Mouse (Mus musculus): ENCODE measurements around the gene Hpd. TPM values are rescaled to one million over a fixed set of nuclear protein-coding genes. Genes with fewer than 3 reads are reported as not detected.

The Hpd gene
- total and polyA plus RNA-seq, 3 experiments: 0.20 TPM; not detected in 2

- DNase-seq (ENCODE audit: extremely low read depth): no peak
- H3K79me2 ChIP-seq (replicated peaks; ENCODE audit: control insufficient read depth, extremely low read depth, insufficient read depth, poor library complexity, severe bottlenecking): peaks cover 34% of the 10 kb centered on the region
- H3K4me1 ChIP-seq (ENCODE audit: control insufficient read depth in 1 of 2, insufficient read depth in 2 of 2): peaks cover 6 to 30% of the 10 kb centered on the region in 2 experiments
- TF ChIP-seq MAFK (IDR thresholded peaks at IDR 0.05; ENCODE audit: insufficient replicate concordance, low read length): no peak
- TF ChIP-seq RAD21 (IDR thresholded peaks at IDR 0.05; ENCODE audit: low read depth, low read length): peak; percentile 49
- TF ChIP-seq CTCF (conservative IDR thresholded peaks at IDR 0.05 in 1 of 2, IDR thresholded peaks at IDR 0.05 in 1 of 2; ENCODE audit: low read depth in 2 of 2, low read length in 2 of 2): peak; percentile 9 to 60; a peak in 2 of 4 replicates
- no peak for TF ChIP-seq HCFC1 (IDR thresholded peaks at IDR 0.05; ENCODE audit: low read depth, low read length)
- TF ChIP-seq SMC3 (IDR thresholded peaks at IDR 0.05; ENCODE audit: low read depth, low read length): peak; percentile 58
- H3K4me2 ChIP-seq (ENCODE audit: insufficient read depth, low read depth, poor library complexity, severe bottlenecking): no peak overlapping the region
- H3K36me3 ChIP-seq (replicated peaks in 1 of 2; ENCODE audit: control insufficient read depth in 1 of 2, insufficient read depth in 1 of 2, low read length in 1 of 2): peaks cover 58 to 74% of the 10 kb centered on the region in 2 experiments
- H3K27ac ChIP-seq (ENCODE audit: insufficient read depth, low read depth): no peak overlapping the region
- H3K4me3 ChIP-seq (replicated peaks in 1 of 3; ENCODE audit: low read depth in 2 of 3, low read length in 2 of 3, poor library complexity in 1 of 3): no peak overlapping the region
- no peaks in the 10 kb centered on the region for H3K27me3 ChIP-seq (replicated peaks)
- in situ Hi-C loops (cut with MboI; ENCODE audit: low pct_ligation_motif_present, low pct_unique_long_range_greater_than_20kb, low sequenced_read_pairs) (no loop called here), dilution Hi-C loops (cut with MboI; ENCODE audit: extremely low pct_ligation_motif_present, extremely low pct_unique_long_range_greater_than_20kb, low sequenced_read_pairs) (no loop called here)
- H3K9me3 ChIP-seq (replicated peaks; ENCODE audit: low read length): peaks cover 11% of the 10 kb centered on the region
- no peak overlapping the region for H3K9ac ChIP-seq (ENCODE audit: insufficient read depth, low read depth)
These were observed 60.3 kb downstream of the Hpd start for GRCm38 (mm10) chr5:123122181-123122580.

Other genes starting within 250 kb of the Hpd start
- gene Kdm2b, start 192.9 kb downstream of the Hpd start, total RNA-seq (2012; rRNA removed): 80.1 and 87.1 TPM in 2 replicates
- 69.3 and 76.7 TPM in 2 replicates for gene Kdm2b, start 192.9 kb downstream of the Hpd start, total RNA-seq (2014; rRNA removed)
- gene Kdm2b, start 192.9 kb downstream of the Hpd start, polyA plus RNA-seq (2012; ENCODE audit: insufficient read length, low read depth): 120 and 138 TPM in 2 replicates
- gene Orai1, start 167.7 kb downstream of the Hpd start, total RNA-seq (2012; rRNA removed): 17.8 and 18.6 TPM in 2 replicates
- gene Orai1, start 167.7 kb downstream of the Hpd start, total RNA-seq (2014; rRNA removed): 14.6 and 17.4 TPM in 2 replicates
- 23.1 and 27.7 TPM in 2 replicates for gene Orai1, start 167.7 kb downstream of the Hpd start, polyA plus RNA-seq (2012; ENCODE audit: insufficient read length, low read depth)
- gene Morn3, start 135.7 kb downstream of the Hpd start, total RNA-seq (2012; rRNA removed): not detected in 2 replicates
- gene Morn3, start 135.7 kb downstream of the Hpd start, total RNA-seq (2014; rRNA removed): not detected in 2 replicates
- gene Morn3, start 135.7 kb downstream of the Hpd start, polyA plus RNA-seq (2012; ENCODE audit: insufficient read length, low read depth): not detected in 2 replicates
- gene Tmem120b, start 114.3 kb downstream of the Hpd start, total RNA-seq (2012; rRNA removed): 6.1 and 8.0 TPM in 2 replicates
- 4.6 and 4.8 TPM in 2 replicates for gene Tmem120b, start 114.3 kb downstream of the Hpd start, total RNA-seq (2014; rRNA removed)
- gene Tmem120b, start 114.3 kb downstream of the Hpd start, polyA plus RNA-seq (2012; ENCODE audit: insufficient read length, low read depth): 4.5 and 6.2 TPM in 2 replicates
- 46.5 and 56.9 TPM in 2 replicates for gene Rhof, start 50.0 kb downstream of the Hpd start, total RNA-seq (2012; rRNA removed)
- 32.6 and 33.6 TPM in 2 replicates for gene Rhof, start 50.0 kb downstream of the Hpd start, total RNA-seq (2014; rRNA removed)
- gene Rhof, start 50.0 kb downstream of the Hpd start, polyA plus RNA-seq (2012; ENCODE audit: insufficient read length, low read depth): 38.2 and 45.4 TPM in 2 replicates
- gene Setd1b, start 40.5 kb downstream of the Hpd start, total RNA-seq (2012; rRNA removed): 2.3 and 2.6 TPM in 2 replicates
- gene Setd1b, start 40.5 kb downstream of the Hpd start, total RNA-seq (2014; rRNA removed): 0.50 and 0.70 TPM in 2 replicates
- 8.0 and 9.1 TPM in 2 replicates for gene Setd1b, start 40.5 kb downstream of the Hpd start, polyA plus RNA-seq (2012; ENCODE audit: insufficient read length, low read depth)
- 35.5 and 37.9 TPM in 2 replicates for gene Psmd9, start 13.3 kb downstream of the Hpd start, total RNA-seq (2012; rRNA removed)
- gene Psmd9, start 13.3 kb downstream of the Hpd start, total RNA-seq (2014; rRNA removed): 28.6 and 30.8 TPM in 2 replicates
- 38.0 and 46.2 TPM in 2 replicates for gene Psmd9, start 13.3 kb downstream of the Hpd start, polyA plus RNA-seq (2012; ENCODE audit: insufficient read length, low read depth)
- 0.13 and 0.21 TPM in 2 replicates for gene Wdr66, start 69.4 kb upstream of the Hpd start, total RNA-seq (2012; rRNA removed)
- gene Wdr66, start 69.4 kb upstream of the Hpd start, total RNA-seq (2014; rRNA removed): 0.21 TPM in 1 of 2 replicates, not detected in the other
- 0.34 and 0.55 TPM in 2 replicates for gene Wdr66, start 69.4 kb upstream of the Hpd start, polyA plus RNA-seq (2012; ENCODE audit: insufficient read length, low read depth)
- 3.6 and 4.3 TPM in 2 replicates for gene Bcl7a, start 161.1 kb upstream of the Hpd start, total RNA-seq (2012; rRNA removed)
- gene Bcl7a, start 161.1 kb upstream of the Hpd start, total RNA-seq (2014; rRNA removed): 1.9 and 2.3 TPM in 2 replicates
- gene Bcl7a, start 161.1 kb upstream of the Hpd start, polyA plus RNA-seq (2012; ENCODE audit: insufficient read length, low read depth): 6.3 and 7.2 TPM in 2 replicates
- gene Mlxip, start 212.1 kb upstream of the Hpd start, total RNA-seq (2012; rRNA removed): 5.8 and 7.4 TPM in 2 replicates
- 4.3 and 4.4 TPM in 2 replicates for gene Mlxip, start 212.1 kb upstream of the Hpd start, total RNA-seq (2014; rRNA removed)
- gene Mlxip, start 212.1 kb upstream of the Hpd start, polyA plus RNA-seq (2012; ENCODE audit: insufficient read length, low read depth): 15.4 and 17.9 TPM in 2 replicates

Data from CH12.LX (cell line).